Mouse (Mus musculus) hindbrain, embryonic 16.5 days (tissue): ENCODE measurements around the gene Ubl5. TPM values are rescaled to one million over a fixed set of nuclear protein-coding genes. Genes with fewer than 3 reads are reported as not detected.

Experiments
- ATAC-seq: fragments of 200-750 bp; cut with Nextera tagmentation; 2 replicates; pipeline ENCODE4 v1.8.0; 2017; ENCODE audit warnings: moderate TSS enrichment, moderate library complexity
- H3K27ac ChIP-seq: fragments of 300-500 bp; sonication (generic); 2 replicates; pipeline ENCODE4 v1.5.1; 2014; ENCODE audit warnings: low read depth, mild to moderate bottlenecking, control low read depth, low read length, moderate library complexity
- H3K27me3 ChIP-seq: fragments of 300-500 bp; sonication (generic); replicated peaks from 2 replicates; pipeline ENCODE4 v1.6.1; 2014; ENCODE audit warnings: low read length; ENCODE audit not compliant: control insufficient read depth, insufficient read depth
- H3K36me3 ChIP-seq: fragments of 300-500 bp; sonication (generic); 2 replicates; pipeline ENCODE4 v1.6.1; 2014; ENCODE audit warnings: mild to moderate bottlenecking, low read length, moderate library complexity, mixed read lengths; ENCODE audit not compliant: control insufficient read depth, insufficient read depth
- H3K4me1 ChIP-seq: fragments of 300-500 bp; sonication (generic); 2 replicates; pipeline ENCODE4 v1.6.1; 2014; ENCODE audit warnings: low read depth, low read length; ENCODE audit not compliant: control insufficient read depth, insufficient read depth
- H3K4me2 ChIP-seq: fragments of 300-500 bp; sonication (generic); 2 replicates; pipeline ENCODE4 v1.6.1; 2014; ENCODE audit warnings: mild to moderate bottlenecking, low read length, control low read depth, moderate library complexity
- H3K4me3 ChIP-seq: fragments of 300-500 bp; sonication (generic); 2 replicates; pipeline ENCODE4 v1.5.1; 2014; ENCODE audit warnings: mild to moderate bottlenecking, low read length, control low read depth, moderate library complexity
- H3K9ac ChIP-seq: fragments of 300-500 bp; sonication (generic); 2 replicates; pipeline ENCODE4 v1.6.1; 2014; ENCODE audit warnings: low read depth, mild to moderate bottlenecking, control low read depth, low read length, moderate library complexity
- H3K9me3 ChIP-seq: fragments of 300-500 bp; sonication (generic); 2 replicates; pipeline ENCODE4 v1.6.1; 2014; ENCODE audit warnings: mild to moderate bottlenecking, low read length, moderate library complexity; ENCODE audit not compliant: control insufficient read depth
- WGBS: fragments of 180-500 bp; shearing (Covaris S2); extraction: QIAGEN DNeasy Blood & Tissue Kit; methylation state at CpG from one replicate; pipeline ENCODE4 v1.1.7; 2014; 5-methylcytosine and 5-hydroxymethylcytosine counted together
- polyA plus RNA-seq: library from polyadenylated mRNA; unstranded; fragments of >200 nt; fragmentation: Nextera tagmentation; extraction: Ambion mirVana; gene quantifications from 2 replicates; pipeline ENCODE4 v1.2.1, GENCODE M21; 2015

The Ubl5 gene
- polyA plus RNA-seq, 1 experiment from 2014 or later: 459 TPM

GRCm38 (mm10) chr9:20664982-20665637, 22.4 kb downstream of the Ubl5 start:
- ATAC-seq: no peak

GRCm38 (mm10) chr9:20665925-20666324, 23.2 kb downstream of the Ubl5 start:
- Histone ChIP-seq H3K9ac (no peak overlapping the region), H3K27me3 (no peaks in the 10 kb centered on the region), H3K27ac (no peak overlapping the region), H3K4me2 (no peak overlapping the region), H3K4me1 (peaks cover 31% of the 10 kb centered on the region), H3K9me3 (no peaks in the 10 kb centered on the region), H3K36me3 (peaks cover 14% of the 10 kb centered on the region; the same call in 1 of the 2 replicates), H3K4me3 (no peak overlapping the region)
- no peak for ATAC-seq
- WGBS: 13% methylated on average over 8 of the region's 8 CpGs

More at GRCm38 (mm10) chr9:20664982-20665637, 22.4 kb downstream of the Ubl5 start:
- Histone ChIP-seq H3K27me3 (no peaks in the 10 kb centered on the region), H3K4me3 (no peak overlapping the region), H3K4me1 (peaks cover 31% of the 10 kb centered on the region), H3K4me2 (no peak overlapping the region), H3K9me3 (no peaks in the 10 kb centered on the region), H3K36me3 (peaks cover 14% of the 10 kb centered on the region; the same call in 1 of the 2 replicates), H3K9ac (no peak overlapping the region), H3K27ac (peak overlapping the region; percentile 83)
- 70% methylated on average over 5 of the region's 5 CpGs for WGBS

GRCm38 (mm10) chr9:20666510-20667034, 23.9 kb downstream of the Ubl5 start:
- 15% methylated on average over 7 of the region's 7 CpGs for WGBS
- H3K27ac ChIP-seq: no peak overlapping the region
- no peak for ATAC-seq
- no peaks in the 10 kb centered on the region for H3K27me3 ChIP-seq
- no peak overlapping the region for H3K9ac ChIP-seq
- no peak overlapping the region for H3K4me2 ChIP-seq
- peaks cover 31% of the 10 kb centered on the region for H3K4me1 ChIP-seq
- H3K4me3 ChIP-seq: no peak overlapping the region
- H3K36me3 ChIP-seq: peaks cover 14% of the 10 kb centered on the region; the same call in 1 of the 2 replicates
- H3K9me3 ChIP-seq: no peaks in the 10 kb centered on the region

GRCm38 (mm10) chr9:20668065-20668464, 25.4 kb downstream of the Ubl5 start:
- Histone ChIP-seq H3K4me3 (no peak overlapping the region), H3K9me3 (no peaks in the 10 kb centered on the region), H3K36me3 (peaks cover 8% of the 10 kb centered on the region; the same call in 1 of the 2 replicates), H3K9ac (no peak overlapping the region), H3K4me2 (no peak overlapping the region), H3K4me1 (peaks cover 25% of the 10 kb centered on the region), H3K27ac (no peak overlapping the region), H3K27me3 (no peaks in the 10 kb centered on the region)
- WGBS: 96% methylated on average over 22 of the region's 22 CpGs
- ATAC-seq: no peak

- H3K4me2 ChIP-seq: no peak overlapping the region
- no peak overlapping the region for H3K9ac ChIP-seq
- no peak for ATAC-seq
- H3K9me3 ChIP-seq: no peaks in the 10 kb centered on the region
- peaks cover 5% of the 10 kb centered on the region; the same call in 1 of the 2 replicates for H3K36me3 ChIP-seq
- H3K4me3 ChIP-seq: no peak overlapping the region
- no peak overlapping the region for H3K27ac ChIP-seq
- no peaks in the 10 kb centered on the region for H3K27me3 ChIP-seq
- WGBS: 76% methylated on average over 16 of the region's 16 CpGs
- H3K4me1 ChIP-seq: no peaks in the 10 kb centered on the region
These were observed 29.4 kb downstream of the Ubl5 start for GRCm38 (mm10) chr9:20672047-20672446.

- H3K9ac ChIP-seq: no peak overlapping the region
- H3K36me3 ChIP-seq: no peaks in the 10 kb centered on the region
- no peaks in the 10 kb centered on the region for H3K27me3 ChIP-seq
- WGBS: 89% methylated on average over 12 of the region's 12 CpGs
- H3K27ac ChIP-seq: no peak overlapping the region
- no peak overlapping the region for H3K4me3 ChIP-seq
- H3K9me3 ChIP-seq: no peaks in the 10 kb centered on the region
- no peaks in the 10 kb centered on the region for H3K4me1 ChIP-seq
- no peak overlapping the region for H3K4me2 ChIP-seq
- ATAC-seq: no peak
These were observed 35.2 kb downstream of the Ubl5 start for GRCm38 (mm10) chr9:20677892-20678291.

- ATAC-seq: no peak
- Histone ChIP-seq H3K4me3 (no peak overlapping the region), H3K36me3 (no peaks in the 10 kb centered on the region), H3K27ac (no peak overlapping the region), H3K9me3 (no peaks in the 10 kb centered on the region), H3K9ac (no peak overlapping the region), H3K4me1 (no peaks in the 10 kb centered on the region), H3K4me2 (no peak overlapping the region), H3K27me3 (no peaks in the 10 kb centered on the region)
- WGBS: 44% methylated on average over 9 of the region's 9 CpGs
These were observed 37.8 kb downstream of the Ubl5 start for GRCm38 (mm10) chr9:20680378-20680958.

GRCm38 (mm10) chr9:20681546-20682388, 39.1 kb downstream of the Ubl5 start:
- Histone ChIP-seq H3K36me3 (no peaks in the 10 kb centered on the region), H3K27ac (no peak overlapping the region), H3K9me3 (no peaks in the 10 kb centered on the region), H3K4me1 (no peaks in the 10 kb centered on the region), H3K9ac (no peak overlapping the region), H3K27me3 (no peaks in the 10 kb centered on the region), H3K4me3 (no peak overlapping the region), H3K4me2 (no peak overlapping the region)
- peak; percentile 34; the same call in 1 of the 2 replicates for ATAC-seq
- WGBS: 63% methylated on average over 5 of the region's 7 CpGs

- no peak overlapping the region for H3K9ac ChIP-seq
- H3K9me3 ChIP-seq: no peaks in the 10 kb centered on the region
- H3K27me3 ChIP-seq: no peaks in the 10 kb centered on the region
- H3K36me3 ChIP-seq: no peaks in the 10 kb centered on the region
- ATAC-seq: no peak
- no peak overlapping the region for H3K4me2 ChIP-seq
- no peaks in the 10 kb centered on the region for H3K4me1 ChIP-seq
- 41% methylated on average over 2 of the region's 2 CpGs for WGBS
- H3K27ac ChIP-seq: no peak overlapping the region
- H3K4me3 ChIP-seq: no peak overlapping the region
These were observed 39.7 kb downstream of the Ubl5 start for GRCm38 (mm10) chr9:20682389-20682722.
